Mouse (Mus musculus): Measurements from ENCODE around the gene Sepsecs.

- no peak for TF ChIP-seq CTCF (IDR thresholded peaks at IDR 0.05; ENCODE audit: insufficient read depth, low read depth, low read length)
- no peak for TF ChIP-seq POLR2A (IDR thresholded peaks at IDR 0.05; ENCODE audit: insufficient read depth, low read depth, low read length)
Observed at GRCm38 (mm10) chr5:52623099-52623498, 46.4 kb downstream of the Sepsecs start.

Measured in olfactory bulb, adult 2 months (tissue).